Mouse (Mus musculus): ENCODE results near the gene Abcg4. TPM values are rescaled to one million over a fixed set of nuclear protein-coding genes. Genes with fewer than 3 reads are reported as not detected.

The Abcg4 gene
- total and polyA plus RNA-seq, 3 experiments = 0.23 to 1.1 (median 0.72) TPM

GRCm38 (mm10) chr9:44243621-44244020 is 44.8 kb downstream of the Abcg4 start:
- no peaks in the 10 kb centered on the region for H3K36me3 ChIP-seq (replicated peaks in 1 of 2; ENCODE audit: control insufficient read depth in 1 of 2, insufficient read depth in 1 of 2, low read length in 1 of 2)
- dilution Hi-C loops (cut with MboI; ENCODE audit: extremely low pct_ligation_motif_present, extremely low pct_unique_long_range_greater_than_20kb, low sequenced_read_pairs) = no loop called here

GRCm38 (mm10) chr9:44241418-44241817 is 47.0 kb downstream of the Abcg4 start:
- TF ChIP-seq SMC3 (IDR thresholded peaks at IDR 0.05; ENCODE audit: low read depth, low read length) (no peak), USF2 (conservative IDR thresholded peaks at IDR 0.05; ENCODE audit: low read depth, low read length) (no peak), BHLHE40 (IDR thresholded peaks at IDR 0.05; ENCODE audit: low read depth, low read length) (no peak), IRF4 (IDR thresholded peaks at IDR 0.05; ENCODE audit: low read depth, low read length) (no peak), CTCF (conservative IDR thresholded peaks at IDR 0.05 in 1 of 2, IDR thresholded peaks at IDR 0.05 in 1 of 2; ENCODE audit: low read depth in 2 of 2, low read length in 2 of 2) (no peak), RCOR1 (conservative IDR thresholded peaks at IDR 0.05; ENCODE audit: low read depth, low read length) (no peak), RAD21 (IDR thresholded peaks at IDR 0.05; ENCODE audit: low read depth, low read length) (no peak), CHD1 (IDR thresholded peaks at IDR 0.05; ENCODE audit: low read depth, low read length) (no peak), KAT2A (IDR thresholded peaks at IDR 0.05; ENCODE audit: insufficient replicate concordance, low read length) (no peak), HCFC1 (IDR thresholded peaks at IDR 0.05; ENCODE audit: low read depth, low read length) (no peak)
- H3K9me3 ChIP-seq (replicated peaks; ENCODE audit: low read length) = no peaks in the 10 kb centered on the region
- no peak overlapping the region for H3K4me2 ChIP-seq (ENCODE audit: insufficient read depth, low read depth, poor library complexity, severe bottlenecking)
- H3K9ac ChIP-seq (ENCODE audit: insufficient read depth, low read depth) = no peak overlapping the region
- peaks cover 3 to 32% of the 10 kb centered on the region in 2 experiments; a peak in 2 of 4 replicates for H3K4me1 ChIP-seq (ENCODE audit: control insufficient read depth in 1 of 2, insufficient read depth in 2 of 2)
- in situ Hi-C loops (cut with MboI; ENCODE audit: low pct_ligation_motif_present, low pct_unique_long_range_greater_than_20kb, low sequenced_read_pairs) = no loop called here
- no peak overlapping the region for H3K4me3 ChIP-seq (replicated peaks in 1 of 3; ENCODE audit: low read depth in 2 of 3, low read length in 2 of 3, poor library complexity in 1 of 3)
- DNase-seq (ENCODE audit: extremely low read depth) = no peak
- H3K36me3 ChIP-seq (replicated peaks in 1 of 2; ENCODE audit: control insufficient read depth in 1 of 2, insufficient read depth in 1 of 2, low read length in 1 of 2) = no peaks in the 10 kb centered on the region
- dilution Hi-C loops (cut with MboI; ENCODE audit: extremely low pct_ligation_motif_present, extremely low pct_unique_long_range_greater_than_20kb, low sequenced_read_pairs) = no loop called here
- H3K27ac ChIP-seq (ENCODE audit: insufficient read depth, low read depth) = no peak overlapping the region
- H3K27me3 ChIP-seq (replicated peaks) = no peaks in the 10 kb centered on the region
- no peaks in the 10 kb centered on the region for H3K79me2 ChIP-seq (replicated peaks; ENCODE audit: control insufficient read depth, extremely low read depth, insufficient read depth, poor library complexity, severe bottlenecking)

More at GRCm38 (mm10) chr9:44243621-44244020, 44.8 kb downstream of the Abcg4 start:
- no peak overlapping the region for H3K4me3 ChIP-seq (replicated peaks in 1 of 3; ENCODE audit: low read depth in 2 of 3, low read length in 2 of 3, poor library complexity in 1 of 3)
- no peaks in the 10 kb centered on the region for H3K79me2 ChIP-seq (replicated peaks; ENCODE audit: control insufficient read depth, extremely low read depth, insufficient read depth, poor library complexity, severe bottlenecking)
- H3K4me1 ChIP-seq (ENCODE audit: control insufficient read depth in 1 of 2, insufficient read depth in 2 of 2) = peaks cover 0 to 11% of the 10 kb centered on the region in 2 experiments; a peak in 2 of 4 replicates
- H3K27ac ChIP-seq (ENCODE audit: insufficient read depth, low read depth) = no peak overlapping the region
- H3K9me3 ChIP-seq (replicated peaks; ENCODE audit: low read length) = no peaks in the 10 kb centered on the region
- H3K27me3 ChIP-seq (replicated peaks) = no peaks in the 10 kb centered on the region
- no peak overlapping the region for H3K9ac ChIP-seq (ENCODE audit: insufficient read depth, low read depth)
- no peak for DNase-seq (ENCODE audit: extremely low read depth)
- TF ChIP-seq JUND (conservative IDR thresholded peaks at IDR 0.05; ENCODE audit: low read depth, low read length) (no peak), ZC3H11A (IDR thresholded peaks at IDR 0.05; ENCODE audit: low read depth, low read length) (no peak), TBP (conservative IDR thresholded peaks at IDR 0.05; ENCODE audit: low read depth, low read length) (no peak), CHD2 (IDR thresholded peaks at IDR 0.05; ENCODE audit: low read length) (no peak), KAT2A (IDR thresholded peaks at IDR 0.05; ENCODE audit: insufficient replicate concordance, low read length) (no peak), USF2 (conservative IDR thresholded peaks at IDR 0.05; ENCODE audit: low read depth, low read length) (no peak), MYC (IDR thresholded peaks at IDR 0.05; ENCODE audit: low read depth, low read length) (no peak), IRF4 (IDR thresholded peaks at IDR 0.05; ENCODE audit: low read depth, low read length) (no peak), HCFC1 (IDR thresholded peaks at IDR 0.05; ENCODE audit: low read depth, low read length) (no peak), SIN3A (IDR thresholded peaks at IDR 0.05; ENCODE audit: low read length) (no peak)
- no peak overlapping the region for H3K4me2 ChIP-seq (ENCODE audit: insufficient read depth, low read depth, poor library complexity, severe bottlenecking)
- in situ Hi-C loops (cut with MboI; ENCODE audit: low pct_ligation_motif_present, low pct_unique_long_range_greater_than_20kb, low sequenced_read_pairs) = no loop called here

Data from CH12.LX (cell line).